Mouse (Mus musculus): ENCODE results near the gene Tapbp.

Tapbp gene

GRCm38 (mm10) chr17:33920282-33921097 is 4.8 kb downstream of the Tapbp start:
- peak; percentile 84 to 85 for DNase-seq (ENCODE audit: low spot score in 2 of 2)

DNA sequence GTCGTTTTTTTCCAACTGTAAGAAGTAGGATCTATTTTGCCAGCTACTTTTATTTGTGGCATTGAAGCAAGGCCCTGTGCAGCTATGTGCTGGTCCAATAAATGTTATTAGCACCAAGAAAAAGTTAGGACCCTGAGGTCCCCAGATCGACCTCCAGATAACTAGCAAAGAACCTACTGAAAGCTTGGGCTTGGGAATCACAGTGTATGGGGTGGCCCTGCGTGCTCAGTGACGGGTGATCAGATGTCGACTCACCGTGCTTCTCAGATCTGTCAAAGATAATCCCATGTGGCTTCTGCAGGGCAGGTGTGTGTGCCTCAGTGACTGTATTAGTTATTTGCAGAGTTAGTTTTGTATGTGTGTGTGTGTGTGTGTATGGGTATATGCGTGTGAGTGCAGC is 5.7 kb downstream of the Tapbp start:
- no peak for DNase-seq (ENCODE audit: low spot score in 2 of 2)

- DNase-seq (ENCODE audit: low spot score in 2 of 2) = no peak
Observed at GRCm38 (mm10) chr17:33924577-33925283, 9.0 kb downstream of the Tapbp start.

DNA sequence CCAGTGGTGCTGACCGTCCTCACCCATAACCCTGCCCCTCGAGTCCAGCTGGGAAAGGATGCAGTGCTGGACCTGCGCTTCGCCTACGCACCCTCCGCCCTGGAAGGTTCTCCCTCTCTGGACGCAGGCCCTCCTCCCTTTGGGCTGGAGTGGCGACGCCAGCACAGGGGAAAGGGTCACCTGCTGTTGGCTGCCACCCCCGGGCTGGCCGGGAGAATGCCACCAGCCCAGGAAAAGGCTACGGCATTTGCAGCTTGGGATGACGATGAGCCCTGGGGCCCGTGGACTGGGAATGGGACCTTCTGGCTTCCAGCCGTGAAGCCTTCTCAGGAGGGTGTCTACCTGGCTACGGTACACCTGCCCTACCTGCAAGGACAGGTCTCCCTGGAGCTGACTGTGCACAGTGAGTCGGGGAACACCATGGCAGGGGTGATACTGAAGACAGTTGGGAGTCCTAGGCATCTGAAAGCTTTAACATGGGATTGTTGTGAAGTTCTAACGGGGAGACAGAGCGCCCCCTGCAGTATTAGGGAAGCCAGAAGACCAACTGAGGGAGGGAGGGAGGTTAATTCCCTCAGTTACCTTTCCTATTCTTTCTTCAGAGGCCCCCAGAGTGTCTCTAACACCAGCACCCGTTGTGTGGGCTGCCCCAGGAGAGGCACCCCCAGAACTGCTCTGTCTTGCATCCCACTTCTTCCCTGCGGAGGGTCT is 9.9 kb downstream of the Tapbp start:
- no peak for DNase-seq (ENCODE audit: low spot score in 2 of 2)

- no peak for DNase-seq (ENCODE audit: low spot score in 2 of 2)
Observed at GRCm38 (mm10) chr17:33926207-33926932, 10.7 kb downstream of the Tapbp start.

DNA sequence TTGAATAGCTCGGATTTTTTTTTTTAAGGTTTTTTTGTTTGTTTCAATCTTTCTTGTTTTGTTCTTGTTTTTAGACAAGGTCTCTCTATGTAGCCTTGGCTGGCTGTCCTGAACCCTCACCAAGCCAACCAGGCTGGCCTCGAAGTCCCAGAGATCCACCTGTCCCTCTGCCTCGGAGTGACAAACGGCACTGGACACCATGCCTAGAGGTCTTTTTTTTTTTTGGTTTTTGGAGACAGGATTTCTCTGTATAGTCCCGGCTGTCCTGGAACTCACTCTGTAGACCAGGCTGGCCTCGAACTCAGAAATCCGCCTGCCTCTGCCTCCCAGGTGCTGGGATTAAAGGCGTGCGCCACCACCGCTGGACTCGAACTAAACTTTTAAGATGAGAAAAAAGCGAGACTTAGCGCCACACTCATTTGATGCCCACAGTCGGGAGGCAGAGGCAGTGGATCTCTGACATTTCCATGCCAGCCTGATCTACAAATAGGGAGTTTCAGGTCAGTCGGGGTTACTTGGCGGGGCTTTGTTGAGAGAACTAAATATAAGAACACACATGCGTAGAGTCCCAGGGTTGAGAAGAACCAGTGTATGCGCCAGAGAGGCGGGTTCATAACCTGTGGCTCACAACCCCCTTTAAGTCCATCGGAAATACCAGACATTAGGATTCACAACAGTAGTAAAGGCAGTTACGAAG is 12.7 kb downstream of the Tapbp start:
- no peak for DNase-seq (ENCODE audit: low spot score in 2 of 2)

- peak; percentile 88 to 91 for DNase-seq (ENCODE audit: low spot score in 2 of 2)
Observed at GRCm38 (mm10) chr17:33929371-33930279, 13.9 kb downstream of the Tapbp start, which contains the start of gene Rgl2. Gene Rgl2, plus strand, starts transcription at chr17:33929543.

DNA sequence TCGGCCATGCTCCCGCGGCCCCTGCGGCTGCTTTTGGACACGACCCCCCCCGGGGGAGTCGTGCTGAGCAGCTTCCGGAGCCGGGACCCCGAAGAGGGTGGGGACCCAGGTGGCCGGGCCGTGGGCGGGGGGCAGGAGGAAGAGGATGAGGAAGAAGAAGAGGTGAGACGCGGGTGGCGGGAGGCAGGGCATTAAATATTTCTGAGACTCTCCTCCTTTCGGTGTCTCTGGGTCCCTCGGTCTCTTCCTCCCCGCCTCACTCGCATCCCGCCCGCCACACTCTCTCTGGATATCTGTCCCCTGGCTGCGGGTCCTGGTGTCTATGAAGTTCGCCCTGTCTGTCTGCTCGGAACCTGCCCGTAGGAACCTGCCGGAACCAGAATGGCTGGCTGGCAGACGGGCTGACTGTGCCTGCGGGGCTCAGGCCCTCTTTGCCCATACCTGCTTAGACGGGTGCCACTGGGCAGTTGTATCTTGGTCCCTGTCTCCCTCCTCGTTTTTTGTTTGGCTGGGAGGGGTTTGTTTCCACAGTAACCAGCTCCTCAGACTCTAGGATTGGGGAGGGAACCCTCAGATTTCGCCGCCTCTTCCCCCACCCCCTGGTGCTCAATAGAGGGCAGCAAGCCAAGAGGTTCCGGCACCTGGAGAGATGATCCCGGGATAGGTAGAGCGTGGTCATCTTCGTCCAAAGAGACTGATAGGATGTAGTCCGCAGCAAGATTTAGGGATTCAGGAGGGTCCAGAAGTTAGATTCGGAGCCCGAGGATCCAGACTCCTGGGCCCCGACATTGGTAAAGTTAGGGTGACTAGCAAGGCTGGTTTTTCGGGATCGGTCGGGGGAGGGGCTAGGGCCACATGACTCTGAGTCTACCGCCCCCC is 14.8 kb downstream of the Tapbp start:
- peak; percentile 69 to 72 for DNase-seq (ENCODE audit: low spot score in 2 of 2)

- no peak for DNase-seq (ENCODE audit: low spot score in 2 of 2)
Observed at GRCm38 (mm10) chr17:33931159-33931866, 15.6 kb downstream of the Tapbp start.

GRCm38 (mm10) chr17:33931947-33932346 is 16.2 kb downstream of the Tapbp start:
- DNase-seq (ENCODE audit: low spot score in 2 of 2) = no peak

DNA sequence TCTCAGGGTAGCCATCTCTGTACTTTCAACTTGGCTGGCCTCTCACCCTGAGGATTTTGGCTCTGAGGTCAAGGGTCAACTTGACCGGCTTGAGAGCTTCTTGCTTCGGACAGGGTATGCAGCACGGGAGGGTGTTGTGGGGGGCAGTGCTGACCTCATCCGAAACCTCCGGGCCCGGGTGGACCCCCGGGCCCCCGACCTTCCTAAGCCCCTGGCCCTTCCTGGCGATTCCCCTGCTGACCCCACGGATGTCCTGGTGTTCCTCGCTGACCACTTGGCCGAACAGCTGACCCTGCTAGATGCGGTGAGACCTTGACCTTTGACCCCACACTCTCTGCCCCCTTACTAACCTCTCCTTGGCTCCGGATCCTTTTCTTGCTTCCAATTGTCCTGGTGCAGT is 16.7 kb downstream of the Tapbp start:
- no peak for DNase-seq (ENCODE audit: low spot score in 2 of 2)

GRCm38 (mm10) chr17:33932970-33933369 is 17.3 kb downstream of the Tapbp start:
- no peak for DNase-seq (ENCODE audit: low spot score in 2 of 2)

DNA sequence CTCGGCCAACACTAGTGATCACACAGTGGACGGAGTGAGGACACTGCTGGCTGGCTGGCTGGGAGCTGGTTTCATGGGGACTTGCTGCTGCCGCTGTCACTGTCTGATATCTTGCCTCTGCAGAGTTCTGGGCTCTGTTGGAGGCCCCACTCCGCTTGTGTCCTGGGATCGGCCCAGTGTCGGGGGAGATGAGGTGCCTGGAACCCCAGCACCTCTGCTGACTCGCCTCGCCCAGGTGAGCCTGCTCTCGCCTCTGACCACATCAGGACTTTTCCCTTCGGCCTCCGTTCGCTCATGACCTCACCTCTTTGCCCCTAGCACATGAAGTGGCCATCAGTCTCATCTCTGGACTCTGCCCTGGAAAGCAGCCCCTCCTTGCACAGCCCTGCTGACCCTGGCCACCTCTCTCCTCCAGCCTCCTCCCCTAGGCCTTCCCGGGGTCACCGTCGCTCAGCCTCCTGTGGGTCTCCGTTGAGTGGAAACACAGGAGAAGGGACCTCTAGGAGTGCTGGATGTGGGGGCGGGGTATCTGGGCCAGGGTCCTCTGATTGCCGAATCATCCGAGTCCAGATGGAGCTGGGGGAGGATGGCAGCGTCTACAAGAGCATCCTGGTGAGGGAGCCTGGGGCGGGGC is 19.8 kb downstream of the Tapbp start:
- DNase-seq (ENCODE audit: low spot score in 2 of 2) = no peak

GRCm38 (mm10) chr17:33936993-33937392 is 21.3 kb downstream of the Tapbp start:
- no peak for DNase-seq (ENCODE audit: low spot score in 2 of 2)

DNA sequence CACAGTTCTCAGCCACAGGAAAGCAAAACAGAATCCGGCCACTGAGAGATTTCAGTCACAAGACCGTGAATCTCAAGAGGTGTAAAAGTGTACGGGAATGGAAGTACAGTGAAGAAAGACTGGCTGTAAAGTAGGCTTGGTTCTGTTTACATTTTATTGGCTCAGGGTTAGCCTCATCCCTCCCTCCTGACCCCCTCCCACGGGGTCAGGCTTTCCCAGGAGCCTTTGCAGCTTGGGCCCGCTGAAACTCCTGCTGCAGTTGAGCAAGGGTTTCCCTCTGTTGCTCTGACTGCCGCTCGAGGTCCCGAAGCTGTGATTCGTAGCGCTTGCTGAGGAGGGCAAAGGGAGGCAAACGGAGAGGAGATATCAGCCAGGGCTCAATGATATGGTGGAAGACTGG is 23.1 kb downstream of the Tapbp start:
- DNase-seq (ENCODE audit: low spot score in 2 of 2) = no peak

DNA sequence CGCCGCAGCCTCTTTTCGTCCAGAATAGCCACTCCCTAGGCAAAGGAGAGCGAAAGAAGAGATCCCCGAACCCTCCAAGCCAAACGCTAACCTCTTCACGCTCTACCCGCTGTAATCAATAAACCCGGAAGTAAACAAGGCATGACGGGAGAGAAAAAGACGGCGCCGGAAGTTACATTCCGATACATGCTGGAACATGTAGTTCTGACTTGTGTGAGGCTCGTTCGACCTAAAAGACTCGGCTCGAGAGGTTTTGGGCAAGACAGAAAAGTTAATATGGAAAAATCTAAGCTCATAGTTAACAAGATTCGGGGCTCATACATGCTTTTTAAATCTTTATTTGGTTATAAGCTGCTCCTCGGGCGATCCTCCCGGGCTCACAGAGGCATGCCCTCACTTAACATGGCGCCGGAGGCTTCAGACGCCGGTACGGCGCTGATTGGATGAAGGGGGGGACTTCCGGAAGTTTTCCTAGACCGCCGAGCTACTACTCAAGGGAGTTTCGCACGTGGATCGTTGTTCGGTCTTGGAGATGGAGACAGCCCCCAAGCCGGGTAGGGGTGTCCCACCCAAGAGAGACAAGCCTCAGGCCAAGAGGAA is 24.6 kb downstream of the Tapbp start, which contains the start of the genes Pfdn6 and Wdr46:
Pfdn6 (minus strand) TSS at position 138 of the 600 bp plus-strand sequence.
Wdr46 (plus strand) TSS at position 455 of the 600 bp plus-strand sequence.
- peak; percentile 82 to 88 for DNase-seq (ENCODE audit: low spot score in 2 of 2)

DNA sequence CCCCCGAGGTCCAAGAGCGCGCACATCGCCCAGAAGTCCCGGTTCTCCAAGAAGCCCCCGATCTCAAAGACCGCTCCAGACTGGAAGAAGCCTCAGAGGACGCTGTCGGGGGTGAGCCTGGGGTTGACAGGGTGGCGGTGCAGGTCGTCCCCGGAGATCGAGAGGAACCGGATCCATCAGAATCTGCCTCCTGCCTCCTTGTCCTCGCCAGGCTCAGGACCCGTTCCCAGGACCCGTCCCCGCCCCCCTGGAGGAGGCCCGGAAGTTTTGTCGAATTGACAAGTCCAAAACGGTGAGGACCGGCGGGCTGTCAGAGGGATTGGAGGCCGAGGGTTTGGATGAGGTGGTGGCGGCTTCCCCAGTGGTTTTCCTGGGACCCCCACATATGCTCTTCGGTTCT is 25.3 kb downstream of the Tapbp start:
- DNase-seq (ENCODE audit: low spot score in 2 of 2) = no peak

Measured in spleen, postnatal 36 days (tissue).